ENCODE assay signal across 22 mouse cellular contexts in genomic region chr5:146812866-146813265, GRCm38 (mm10). TPM values are rescaled to one million over a fixed set of nuclear protein-coding genes. Genes with fewer than 3 reads are reported as not detected.
DNase-seq lines count a peak whose midpoint lies in the region; ATAC-seq and TF ChIP-seq lines count a peak whose summit lies in the region.
"Had no signal": no experiment of that assay in that cellular context is flagged by ENCODE, and none has a peak within 500 bp of the region (broad histone marks: within the 10 kb centered on the region; RNA-seq: fewer than 3 reads in every experiment).

No protein-coding gene starts in this region.

- TF ChIP-seq CTCF in Patski (IDR thresholded peaks at IDR 0.05), result no peak

- CTCF ChIA-PET in Patski (lab: Charles Lee), result interaction anchor here (1.2 to 3.4 kb wide), 3 partner anchors 12 to 34 kb away, joined by 3 to 13 read pairs (median 7); partner anchors contain the start of gene Usp12

- no peaks in the 10 kb centered on the region for H3K27me3 ChIP-seq in Patski
- H3K27me3 ChIP-seq: CH12.LX had no signal

- POLR2A ChIA-PET in Patski (lab: Charles Lee), result interaction anchor here (1.2 kb wide), 1 partner anchor 33 kb away, joined by 3 read pairs; the partner anchor contains the start of gene Rasl11a

- in situ Hi-C loops in Patski (cut with MboI; ENCODE audit: low pct_unique_long_range_greater_than_20kb), result no loop called here

- DNase-seq in 3T3-L1 (ENCODE audit: low read depth, low spot score) (peak; percentile 63), Patski (ENCODE audit: low read depth, low spot score) (peak; percentile 75), R1 (ENCODE audit: low read depth, low spot score) (peak; percentile 14)
- no peak for DNase-seq in kidney, postnatal 10 days
- DNase-seq in frontal cortex, postnatal 25 days (ENCODE audit: low spot score in 2 of 2), result no peak
- DNase-seq in cerebellum, adult 9-10 months, result no peak
- DNase-seq: adrenal gland, adult 2 months; adrenal gland, adult 8-10 months; adrenal gland, postnatal 10 days; adrenal gland, postnatal 14 days; adrenal gland, postnatal 25 days; adrenal gland, postnatal 36 days; B cell, adult 2 months; cerebellum, adult 11 months; cerebellum, adult 11-12 months; cerebellum, adult 18-20 months; cerebellum, adult 2 months; cerebellum, adult 8-10 months; cerebellum, adult 9-11 months had no signal

- ATAC-seq in Patski, result peak; percentile 86
- ATAC-seq: activated CD4-positive, CD25-positive, alpha-beta regulatory T cell, adult 4 months; CD4-positive, CD25-positive, alpha-beta regulatory T cell, adult 4 months had no signal

RNA-seq across cellular contexts. Expression of gene Usp12, which starts 18.1 kb away (rescaled TPM):
- 135 TPM for polyA plus RNA-seq in Patski (2021)

RNA-seq across cellular contexts. Expression of gene Rpl21, which starts 19.8 kb away (rescaled TPM):
- polyA plus RNA-seq in Patski (2021), result 581 TPM

RNA-seq across cellular contexts. Expression of gene Rasl11a, which starts 32.0 kb away (rescaled TPM):
- polyA plus RNA-seq in Patski (2021), result 630 TPM

Comparison
In these comparisons a context has a peak if more than half of its experiments do, and no peak if none do; other contexts are left out.
1. DNase-seq: peak in 3T3-L1 (single experiment), Patski (single experiment) and R1 (single experiment); none in kidney, postnatal 10 days (single experiment), frontal cortex, postnatal 25 days (0 of 2) and cerebellum, adult 9-10 months (single experiment).